11 mouse cellular contexts compared by ENCODE assay signal in genomic region chr2:6849388-6849787, GRCm38 (mm10).
DNase-seq lines count a peak whose midpoint lies in the region; ATAC-seq and TF ChIP-seq lines count a peak whose summit lies in the region.
"Had no signal": no experiment of that assay in that cellular context is flagged by ENCODE, and none has a peak within 500 bp of the region (broad histone marks: within the 10 kb centered on the region; RNA-seq: fewer than 3 reads in every experiment).

No protein-coding gene starts in this region.

- peak overlapping the region; percentile 70 for H3K27ac ChIP-seq in gastrocnemius, adult 2 months
- H3K27ac ChIP-seq in lung, embryonic 14.5 days (ENCODE audit: low read depth): no peak overlapping the region
- no peak overlapping the region for H3K27ac ChIP-seq in intestine, postnatal 0 days (ENCODE audit: low read depth, low read length)
- H3K27ac ChIP-seq: heart, embryonic 10.5 days; liver, embryonic 13.5 days had no signal

- peak; percentile 52; the same call in 1 of the 2 replicates for ATAC-seq in lung, embryonic 14.5 days (ENCODE audit: insufficient read depth)
- no peak for ATAC-seq in Patski
- no peak for ATAC-seq in intestine, postnatal 0 days
- no peak for ATAC-seq in granulocyte monocyte progenitor cell, adult 5-6 weeks (replicated peaks; ENCODE audit: poor library complexity, severe bottlenecking)

- POLR2A ChIA-PET in Patski (lab: Charles Lee): interaction anchor here (0.6 kb wide), 1 partner anchor 165 kb away, joined by 3 read pairs; no protein-coding TSS in a partner anchor

- H3K4me3 ChIP-seq in gastrocnemius, adult 2 months: no peak overlapping the region
- no peak overlapping the region for H3K4me3 ChIP-seq in lung, embryonic 14.5 days (ENCODE audit: low read depth, low read length)
- no peak overlapping the region for H3K4me3 ChIP-seq in intestine, postnatal 0 days (ENCODE audit: low read depth, low read length)
- H3K4me3 ChIP-seq: heart, embryonic 10.5 days; liver, embryonic 13.5 days had no signal

- no peak overlapping the region for H3K4me2 ChIP-seq in lung, embryonic 14.5 days
- no peak overlapping the region for H3K4me2 ChIP-seq in intestine, postnatal 0 days (replicated peaks; ENCODE audit: low read depth)
- H3K4me2 ChIP-seq: liver, embryonic 13.5 days had no signal

- H3K9ac ChIP-seq in lung, embryonic 14.5 days: no peak overlapping the region
- H3K9ac ChIP-seq in intestine, postnatal 0 days (ENCODE audit: low read depth, low read length): no peak overlapping the region
- H3K9ac ChIP-seq: liver, embryonic 13.5 days had no signal

- WGBS in lung, embryonic 14.5 days: 36% methylated on average over 3 of the region's 3 CpGs
- 55% methylated on average over 3 of the region's 3 CpGs for WGBS in intestine, postnatal 0 days

- peak; percentile 59 for TF ChIP-seq CTCF in gastrocnemius, adult 2 months (IDR thresholded peaks at IDR 0.05)
- TF ChIP-seq CTCF in lung, embryonic 14.5 days (IDR thresholded peaks at IDR 0.05; ENCODE audit: low read depth): peak; percentile 64
- TF ChIP-seq CTCF in Patski (IDR thresholded peaks at IDR 0.05): peak; percentile 47
- TF ChIP-seq CTCF in intestine, postnatal 0 days (IDR thresholded peaks at IDR 0.05; ENCODE audit: low read depth): peak; percentile 68

- no peaks in the 10 kb centered on the region for H3K4me1 ChIP-seq in lung, embryonic 14.5 days (ENCODE audit: insufficient read depth)
- no peaks in the 10 kb centered on the region for H3K4me1 ChIP-seq in intestine, postnatal 0 days (replicated peaks; ENCODE audit: control insufficient read depth, insufficient read depth, low read length)
- H3K4me1 ChIP-seq: liver, embryonic 13.5 days had no signal

- H3K27me3 ChIP-seq in lung, embryonic 14.5 days (ENCODE audit: insufficient read depth, low read length): no peaks in the 10 kb centered on the region
- H3K27me3 ChIP-seq in Patski: no peaks in the 10 kb centered on the region
- no peaks in the 10 kb centered on the region for H3K27me3 ChIP-seq in intestine, postnatal 0 days (replicated peaks; ENCODE audit: control insufficient read depth, insufficient read depth, low read length)
- H3K27me3 ChIP-seq: liver, embryonic 13.5 days had no signal

- no peak for DNase-seq in gastrocnemius, adult 2 months
- DNase-seq in gastrocnemius, postnatal 10 days: no peak
- DNase-seq in lung, embryonic 14.5 days: peak; percentile 68
- DNase-seq in lung, postnatal 4 days: no peak
- DNase-seq in Patski (ENCODE audit: low read depth, low spot score): no peak
- no peak for DNase-seq in frontal cortex, postnatal 14 days (ENCODE audit: low spot score in 2 of 2)
- DNase-seq: liver, embryonic 13.5 days; thymus, postnatal 36 days had no signal

- CTCF ChIA-PET in Patski (lab: Charles Lee): interaction anchor here (0.7 to 2.4 kb wide), 10 partner anchors 10 to 245 kb away, joined by 3 to 6 read pairs (median 4); no protein-coding TSS in a partner anchor

- H3K9me3 ChIP-seq in lung, embryonic 14.5 days (ENCODE audit: low read depth, low read length): no peaks in the 10 kb centered on the region
- H3K9me3 ChIP-seq in intestine, postnatal 0 days (ENCODE audit: control insufficient read depth): no peaks in the 10 kb centered on the region
- H3K9me3 ChIP-seq: heart, embryonic 10.5 days; liver, embryonic 13.5 days had no signal

- intact Hi-C loops in gastrocnemius, adult 2 months (cut with DNase I): no loop called here

- in situ Hi-C loops in Patski (cut with MboI; ENCODE audit: low pct_unique_long_range_greater_than_20kb): no loop called here

- no peaks in the 10 kb centered on the region for H3K36me3 ChIP-seq in lung, embryonic 14.5 days (ENCODE audit: insufficient read depth)
- H3K36me3 ChIP-seq in intestine, postnatal 0 days (ENCODE audit: control insufficient read depth, insufficient read depth): no peaks in the 10 kb centered on the region
- H3K36me3 ChIP-seq: heart, embryonic 10.5 days; liver, embryonic 13.5 days had no signal
